ENCODE assay signal across 31 mouse cellular contexts in the genomic region with DNA sequence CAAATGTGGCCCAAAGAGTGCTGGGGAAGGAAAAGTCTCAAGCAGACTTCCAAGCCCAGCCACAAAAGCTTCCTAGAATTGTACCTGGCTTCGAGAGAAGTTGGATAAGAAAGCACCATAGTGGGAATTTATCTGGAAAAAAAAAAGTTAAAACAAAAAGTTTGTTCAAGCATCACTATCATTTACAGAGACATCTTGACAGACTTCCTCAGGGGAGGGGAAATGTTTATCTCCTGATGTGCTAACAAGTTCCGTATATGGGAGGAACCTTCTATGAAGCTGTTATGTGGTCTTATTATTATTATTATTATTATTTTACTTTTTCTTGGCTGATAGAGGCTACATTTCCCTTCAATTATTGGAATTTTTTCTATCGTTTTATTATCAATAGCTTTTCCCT.
"Had no signal": no experiment of that assay in that cellular context is flagged by ENCODE, and none has a peak within 500 bp of the region (broad histone marks: within the 10 kb centered on the region; RNA-seq: fewer than 3 reads in every experiment).

No protein-coding gene starts in this region.

- H3K36me3 ChIP-seq: limb, embryonic 10.5 days; limb, embryonic 12.5 days; limb, embryonic 13.5 days; limb, embryonic 15.5 days; liver, embryonic 12.5 days; liver, embryonic 13.5 days; liver, embryonic 15.5 days; lung, embryonic 15.5 days; midbrain, embryonic 10.5 days; midbrain, embryonic 12.5 days; midbrain, embryonic 13.5 days; midbrain, embryonic 15.5 days had no signal

- ATAC-seq: liver, embryonic 12.5 days; lung, postnatal 0 days; midbrain, embryonic 13.5 days; midbrain, embryonic 15.5 days; midbrain, embryonic 16.5 days had no signal

- H3K9me3 ChIP-seq: limb, embryonic 10.5 days; limb, embryonic 12.5 days; limb, embryonic 13.5 days; limb, embryonic 15.5 days; liver, embryonic 12.5 days; liver, embryonic 13.5 days; liver, embryonic 15.5 days; lung, embryonic 15.5 days; megakaryocyte, embryonic 14.5 days; midbrain, embryonic 10.5 days; midbrain, embryonic 12.5 days; midbrain, embryonic 13.5 days; midbrain, embryonic 15.5 days had no signal

- DNase-seq: left cerebral cortex, postnatal 4 days; liver; liver, embryonic 13.5 days; lung, adult 18-20 months; lung, adult 2 months; lung, embryonic 14.5 days; lung, postnatal 10 days; lung, postnatal 14 days; lung, postnatal 36 days; lung, postnatal 4 days; midbrain, embryonic 14.5 days had no signal

- H3K27ac ChIP-seq: left cerebral cortex, adult 2 months; limb, embryonic 10.5 days; limb, embryonic 12.5 days; limb, embryonic 13.5 days; limb, embryonic 15.5 days; liver, embryonic 12.5 days; liver, embryonic 13.5 days; liver, embryonic 14.5 days; liver, embryonic 15.5 days; lung, embryonic 15.5 days; macrophage; midbrain, embryonic 10.5 days; midbrain, embryonic 12.5 days; midbrain, embryonic 13.5 days; midbrain, embryonic 15.5 days had no signal

- H3K4me3 ChIP-seq: left cerebral cortex, adult 2 months; limb, embryonic 10.5 days; limb, embryonic 12.5 days; limb, embryonic 13.5 days; limb, embryonic 15.5 days; liver, embryonic 12.5 days; liver, embryonic 13.5 days; liver, embryonic 15.5 days; lung, embryonic 15.5 days; megakaryocyte, embryonic 14.5 days; midbrain, embryonic 10.5 days; midbrain, embryonic 12.5 days; midbrain, embryonic 13.5 days; midbrain, embryonic 15.5 days; myocyte had no signal

- H3K4me2 ChIP-seq: limb, embryonic 12.5 days; limb, embryonic 13.5 days; limb, embryonic 15.5 days; liver, embryonic 11.5 days; liver, embryonic 12.5 days; liver, embryonic 13.5 days; liver, embryonic 15.5 days; lung, embryonic 14.5 days; lung, embryonic 15.5 days; midbrain, embryonic 11.5 days; midbrain, embryonic 12.5 days; midbrain, embryonic 13.5 days; midbrain, embryonic 15.5 days had no signal

- H3K27me3 ChIP-seq: limb, embryonic 12.5 days; limb, embryonic 13.5 days; limb, embryonic 15.5 days; liver, embryonic 12.5 days; liver, embryonic 13.5 days; liver, embryonic 15.5 days; lung, embryonic 15.5 days; megakaryocyte, embryonic 14.5 days; midbrain, embryonic 12.5 days; midbrain, embryonic 13.5 days; midbrain, embryonic 15.5 days had no signal

- H3K4me1 ChIP-seq: limb, embryonic 10.5 days; limb, embryonic 12.5 days; limb, embryonic 13.5 days; limb, embryonic 15.5 days; lung, embryonic 15.5 days; midbrain, embryonic 10.5 days; midbrain, embryonic 12.5 days; midbrain, embryonic 13.5 days; midbrain, embryonic 15.5 days had no signal

- H3K9ac ChIP-seq: limb, embryonic 12.5 days; limb, embryonic 13.5 days; limb, embryonic 15.5 days; liver, embryonic 12.5 days; liver, embryonic 13.5 days; liver, embryonic 14.5 days; liver, embryonic 15.5 days; lung, embryonic 14.5 days; lung, embryonic 15.5 days; midbrain, embryonic 12.5 days; midbrain, embryonic 13.5 days; midbrain, embryonic 15.5 days had no signal
